Mouse (Mus musculus) neural tube, embryonic 15.5 days (tissue): ENCODE results near the gene Larp1. TPM values are rescaled to one million over a fixed set of nuclear protein-coding genes. Genes with fewer than 3 reads are reported as not detected.

Experiments
- ATAC-seq: fragments of 200-750 bp; cut with Nextera tagmentation; 2 replicates; pipeline ENCODE4 v1.8.0; 2017; ENCODE audit warnings: mild to moderate bottlenecking, moderate TSS enrichment, moderate library complexity; ENCODE audit not compliant: low FRiP score
- H3K27ac ChIP-seq: fragments of 300-500 bp; sonication (generic); replicated peaks from 2 replicates; pipeline ENCODE4 v1.5.1; 2015; ENCODE audit warnings: mild to moderate bottlenecking, inconsistent platforms
- H3K27me3 ChIP-seq: fragments of 300-500 bp; sonication (generic); replicated peaks from 2 replicates; pipeline ENCODE4 v1.6.1; 2015; ENCODE audit warnings: inconsistent platforms
- H3K36me3 ChIP-seq: fragments of 300-500 bp; sonication (generic); 2 replicates; pipeline ENCODE4 v1.6.1; 2015; ENCODE audit warnings: inconsistent platforms
- H3K4me1 ChIP-seq: fragments of 300-500 bp; sonication (generic); 2 replicates; pipeline ENCODE4 v1.6.1; 2015; ENCODE audit warnings: inconsistent platforms
- H3K4me2 ChIP-seq: fragments of 300-500 bp; sonication (generic); 2 replicates; pipeline ENCODE4 v1.6.1; 2015; ENCODE audit warnings: inconsistent platforms, mild to moderate bottlenecking, moderate library complexity
- H3K4me3 ChIP-seq: fragments of 300-500 bp; sonication (generic); replicated peaks from 2 replicates; pipeline ENCODE4 v1.5.1; 2015; ENCODE audit warnings: mild to moderate bottlenecking, inconsistent platforms
- H3K9ac ChIP-seq: fragments of 300-500 bp; sonication (generic); replicated peaks from 2 replicates; pipeline ENCODE4 v1.6.1; 2015; ENCODE audit warnings: mild to moderate bottlenecking, inconsistent platforms
- H3K9me3 ChIP-seq: fragments of 300-500 bp; sonication (generic); replicated peaks from 2 replicates; pipeline ENCODE4 v1.6.1; 2016; ENCODE audit warnings: inconsistent platforms
- WGBS: fragments of 180-500 bp; shearing (Covaris S2); methylation state at CpG from one replicate; pipeline ENCODE4 v1.1.7; 2015; ENCODE audit warnings: mixed read lengths; 5-methylcytosine and 5-hydroxymethylcytosine counted together
- polyA plus RNA-seq: library from polyadenylated mRNA; unstranded; fragments of >200 nt; fragmentation: Nextera tagmentation; extraction: Ambion mirVana; gene quantifications from 2 replicates; pipeline ENCODE4 v1.2.1, GENCODE M21; 2015

The Larp1 gene
- polyA plus RNA-seq, 1 experiment from 2014 or later: 19.9 TPM

DNA sequence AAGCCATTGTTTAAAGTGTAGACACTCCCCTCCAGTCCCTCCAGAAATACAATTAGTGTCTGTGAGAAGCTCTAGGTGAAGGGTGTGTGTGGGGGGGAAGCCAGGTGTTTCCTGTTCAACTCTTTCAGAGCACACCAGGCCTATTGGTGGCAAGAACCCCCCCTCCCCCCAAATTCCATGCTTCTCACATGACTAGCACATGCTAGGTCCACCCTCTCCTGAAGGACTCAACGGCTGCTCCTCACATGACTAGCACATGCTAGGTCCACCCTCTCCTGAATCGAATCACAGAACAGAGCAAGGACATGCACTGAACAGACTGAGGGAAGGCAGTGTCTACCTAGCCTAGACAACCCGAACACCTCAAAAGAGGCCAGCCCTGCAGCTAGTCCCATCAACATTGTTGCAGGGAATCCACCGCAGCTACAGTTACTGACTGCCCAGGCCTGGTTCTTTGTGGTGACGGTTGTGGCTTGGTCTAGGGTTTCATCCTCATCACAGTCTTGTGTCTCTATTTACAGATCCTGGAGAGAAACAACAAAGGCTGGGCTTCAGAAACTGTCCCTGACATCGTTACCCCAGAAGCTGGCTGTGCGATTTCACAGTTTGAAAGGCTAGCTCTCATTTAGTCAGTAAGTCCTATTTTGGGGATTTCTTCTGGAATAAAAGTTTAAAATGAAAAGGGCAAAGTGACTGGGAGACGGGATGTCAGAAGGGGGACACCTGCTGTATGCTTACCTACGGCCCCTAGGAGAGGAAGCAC, 93.9 kb downstream of the Larp1 start:
- Histone ChIP-seq H3K4me3 (peak overlapping the region; percentile 96), H3K27me3 (peaks cover 15% of the 10 kb centered on the region), H3K27ac (peak overlapping the region; percentile 81), H3K9me3 (no peaks in the 10 kb centered on the region), H3K4me1 (peaks cover 39% of the 10 kb centered on the region), H3K4me2 (peak overlapping the region; percentile 72), H3K9ac (peak overlapping the region; percentile 54; the same call in 1 of the 2 replicates), H3K36me3 (no peaks in the 10 kb centered on the region)
- 87% methylated on average over 9 of the region's 9 CpGs for WGBS
- no peak for ATAC-seq

GRCm38 (mm10) chr11:58103344-58103653, 94.4 kb downstream of the Larp1 start:
- Histone ChIP-seq H3K27me3 (peaks cover 14% of the 10 kb centered on the region), H3K4me3 (peak overlapping the region; percentile 96), H3K9ac (peak overlapping the region; percentile 54), H3K9me3 (no peaks in the 10 kb centered on the region), H3K36me3 (no peaks in the 10 kb centered on the region), H3K4me1 (peaks cover 41% of the 10 kb centered on the region), H3K4me2 (peak overlapping the region; percentile 72), H3K27ac (peak overlapping the region; percentile 81)
- 52% methylated on average over 13 of the region's 13 CpGs for WGBS
- ATAC-seq: peak; percentile 73

- H3K9me3 ChIP-seq: no peaks in the 10 kb centered on the region
- peaks cover 41% of the 10 kb centered on the region for H3K4me1 ChIP-seq
- H3K27me3 ChIP-seq: peaks cover 9% of the 10 kb centered on the region
- H3K27ac ChIP-seq: peak within 1 kb of the TSS; percentile 89
- H3K9ac ChIP-seq: peak within 1 kb of the TSS; percentile 89
- WGBS: under 1% methylated on average over 54 of the region's 55 CpGs
- peak; percentile 95 for ATAC-seq
- H3K36me3 ChIP-seq: no peaks in the 10 kb centered on the region
- peak within 1 kb of the TSS; percentile 96 for H3K4me3 ChIP-seq
- H3K4me2 ChIP-seq: peak within 1 kb of the TSS; percentile 82
These were observed 94.9 kb downstream of the Larp1 start, which contains the start of gene Cnot8 for GRCm38 (mm10) chr11:58103697-58104306. TSS of gene Cnot8 (plus strand) at chr11:58104153.

DNA sequence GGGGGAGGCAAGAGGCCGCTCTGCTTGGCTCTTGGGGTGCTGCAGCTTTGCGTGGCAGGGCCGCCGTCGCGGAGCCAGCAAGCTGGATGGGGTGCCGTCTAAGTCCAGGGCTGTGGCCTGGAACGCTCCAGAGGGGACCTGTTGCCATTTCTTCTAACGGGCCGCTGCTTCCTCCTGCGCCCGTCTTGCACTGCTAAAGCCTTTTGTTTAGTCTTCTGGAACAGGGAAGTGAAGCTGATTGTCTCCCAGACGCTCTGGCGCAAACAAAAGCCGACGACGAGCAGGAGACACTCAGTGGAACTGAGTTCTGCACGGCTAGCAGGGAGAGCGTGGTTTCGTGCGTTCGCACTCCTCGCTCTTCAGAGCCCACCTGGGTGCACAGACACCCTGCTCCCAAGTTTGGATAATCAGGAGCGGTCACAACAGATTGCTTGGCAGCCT, 95.5 kb downstream of the Larp1 start:
- peak; percentile 20; the same call in 1 of the 2 replicates for ATAC-seq

GRCm38 (mm10) chr11:58107009-58107408, 98.1 kb downstream of the Larp1 start:
- Histone ChIP-seq H3K4me3 (no peak overlapping the region), H3K4me1 (peaks cover 41% of the 10 kb centered on the region), H3K27me3 (no peaks in the 10 kb centered on the region), H3K9ac (no peak overlapping the region), H3K27ac (no peak overlapping the region), H3K9me3 (no peaks in the 10 kb centered on the region), H3K36me3 (peaks cover 24% of the 10 kb centered on the region), H3K4me2 (no peak overlapping the region)
- WGBS: 50% methylated on average over 3 of the region's 3 CpGs
- no peak for ATAC-seq

More for the DNA sequence above, 95.5 kb downstream of the Larp1 start:
- Histone ChIP-seq H3K9ac (peak overlapping the region; percentile 89), H3K27me3 (0 out of 2 replicates have a peak, but pooled peaks cover 4% of the 10 kb centered on the region), H3K4me2 (peak overlapping the region; percentile 82), H3K4me1 (peaks cover 41% of the 10 kb centered on the region), H3K36me3 (no peaks in the 10 kb centered on the region), H3K27ac (peak overlapping the region; percentile 89), H3K4me3 (peak overlapping the region; percentile 96), H3K9me3 (no peaks in the 10 kb centered on the region)
- WGBS: under 1% methylated on average over 24 of the region's 24 CpGs

DNA sequence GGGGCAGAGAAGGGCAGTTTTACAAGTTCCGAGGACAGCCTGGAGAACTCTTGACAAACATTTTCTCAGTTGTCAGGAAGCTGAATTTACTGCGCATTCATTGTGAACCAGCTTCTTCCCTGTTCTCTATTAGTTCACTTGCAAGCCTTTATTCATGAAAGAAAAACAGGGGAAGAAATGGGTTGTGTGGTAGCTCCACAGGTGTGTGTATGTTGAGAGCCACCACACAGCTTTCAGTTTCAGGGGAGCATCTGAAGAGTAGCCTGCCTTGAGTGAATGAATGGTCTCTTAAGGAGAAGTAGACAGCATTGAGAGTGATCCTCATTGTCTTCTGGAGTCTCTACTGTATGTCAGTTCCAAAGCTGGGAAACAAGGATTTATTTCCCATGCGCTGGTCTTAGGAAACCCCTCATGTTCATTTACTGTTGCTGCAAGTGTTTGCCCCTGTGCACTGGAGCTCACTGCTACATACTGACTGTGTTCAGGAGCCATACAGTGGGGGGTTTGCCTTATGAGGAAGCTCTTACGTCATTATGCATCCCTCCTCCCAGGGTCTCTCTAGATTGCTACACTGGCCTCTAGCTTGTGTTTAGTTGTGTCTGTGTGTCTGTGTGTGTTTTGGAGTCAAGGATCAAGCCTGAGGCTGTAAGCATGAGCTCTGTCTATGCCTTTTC, 98.9 kb downstream of the Larp1 start:
- H3K9ac ChIP-seq: no peak overlapping the region
- peaks cover 31% of the 10 kb centered on the region for H3K36me3 ChIP-seq
- ATAC-seq: no peak
- H3K4me2 ChIP-seq: no peak overlapping the region
- H3K9me3 ChIP-seq: no peaks in the 10 kb centered on the region
- no peak overlapping the region for H3K27ac ChIP-seq
- H3K4me3 ChIP-seq: no peak overlapping the region
- H3K4me1 ChIP-seq: peaks cover 38% of the 10 kb centered on the region
- WGBS: 82% methylated on average over 4 of the region's 4 CpGs
- H3K27me3 ChIP-seq: no peaks in the 10 kb centered on the region

Other genes with a start within 250 kb of the Larp1 start
- gene Sap30l, start 207.4 kb upstream of the Larp1 start, polyA plus RNA-seq: 9.7 and 12.4 TPM in 2 replicates
- gene Hand1, start 176.2 kb upstream of the Larp1 start, polyA plus RNA-seq: 4.2 TPM in 1 of 2 replicates, not detected in the other
- gene Gm12248, start 84.1 kb downstream of the Larp1 start, polyA plus RNA-seq: not detected in 2 replicates
- 99.6 and 105 TPM in 2 replicates for gene Cnot8, start 95.1 kb downstream of the Larp1 start, polyA plus RNA-seq
- gene Gemin5, start 159.5 kb downstream of the Larp1 start, polyA plus RNA-seq: 12.2 and 18.5 TPM in 2 replicates
- 99.2 and 107 TPM in 2 replicates for gene Mrpl22, start 162.6 kb downstream of the Larp1 start, polyA plus RNA-seq
- gene Igtp, start 190.5 kb downstream of the Larp1 start, polyA plus RNA-seq: 2.4 and 8.2 TPM in 2 replicates
- gene Irgm2, start 190.6 kb downstream of the Larp1 start, polyA plus RNA-seq: 1.3 and 3.4 TPM in 2 replicates